Mouse (Mus musculus): ENCODE measurements around the gene Sem1. TPM values are rescaled to one million over a fixed set of nuclear protein-coding genes. Genes with fewer than 3 reads are reported as not detected.
A peak's percentile ranks its signal among the peaks of the same experiment; 100 is the strongest.

Gene Sem1
- 254 and 276 TPM in 2 replicates for polyA plus RNA-seq (2014; fragmentation: Nextera tagmentation; extraction: Ambion mirVana)

- H3K9me3 ChIP-seq (ENCODE audit: control insufficient read depth, low read length): no peaks in the 10 kb centered on the region
- peak; percentile 96 for DNase-seq (ENCODE audit: low spot score)
- WGBS: 1% methylated on average over 35 of the region's 59 CpGs
- peak within 1 kb of the TSS; percentile 90 for H3K4me3 ChIP-seq (ENCODE audit: low read depth, low read length)
- peak within 1 kb of the TSS; percentile 99 for H3K9ac ChIP-seq (ENCODE audit: low read depth, low read length)
- H3K4me2 ChIP-seq (ENCODE audit: low read depth, low read length): peak within 1 kb of the TSS; percentile 85
- H3K36me3 ChIP-seq (ENCODE audit: control insufficient read depth, insufficient read depth, low read length): peaks cover 10% of the 10 kb centered on the region; the same call in 1 of the 2 replicates
- ATAC-seq (ENCODE audit: low read depth): peak; percentile 99
- peaks cover 11% of the 10 kb centered on the region; the same call in 1 of the 2 replicates for H3K4me1 ChIP-seq (ENCODE audit: control insufficient read depth, insufficient read depth, low read length)
- H3K27ac ChIP-seq (replicated peaks; ENCODE audit: low read depth, low read length): peak within 1 kb of the TSS; percentile 94
- no peaks in the 10 kb centered on the region for H3K27me3 ChIP-seq (replicated peaks; ENCODE audit: control insufficient read depth, insufficient read depth, low read length)
These were observed at the start of gene Sem1 for GRCm38 (mm10) chr6:6578304-6579149. TSS of gene Sem1 (minus strand) at chr6:6578663.

GRCm38 (mm10) chr6:6622846-6623749 is 44.6 kb upstream of the Sem1 start:
- Histone ChIP-seq H3K9ac (ENCODE audit: low read depth, low read length) (no peak overlapping the region), H3K4me2 (ENCODE audit: low read depth, low read length) (peak overlapping the region; percentile 33), H3K4me3 (ENCODE audit: low read depth, low read length) (no peak overlapping the region), H3K36me3 (ENCODE audit: control insufficient read depth, insufficient read depth, low read length) (no peaks in the 10 kb centered on the region), H3K27ac (replicated peaks; ENCODE audit: low read depth, low read length) (0 out of 2 replicates have a peak overlapping the region, but pooled peaks have one; percentile 44), H3K9me3 (ENCODE audit: control insufficient read depth, low read length) (no peaks in the 10 kb centered on the region), H3K27me3 (replicated peaks; ENCODE audit: control insufficient read depth, insufficient read depth, low read length) (no peaks in the 10 kb centered on the region), H3K4me1 (ENCODE audit: control insufficient read depth, insufficient read depth, low read length) (peaks cover 13% of the 10 kb centered on the region)
- peak; percentile 87 for DNase-seq (ENCODE audit: low spot score)
- 48% methylated on average over 16 of the region's 16 CpGs for WGBS
- no peak for ATAC-seq (ENCODE audit: low read depth)

GRCm38 (mm10) chr6:6603561-6604544 is 25.4 kb upstream of the Sem1 start:
- Histone ChIP-seq H3K9ac (ENCODE audit: low read depth, low read length) (no peak overlapping the region), H3K9me3 (ENCODE audit: control insufficient read depth, low read length) (no peaks in the 10 kb centered on the region), H3K36me3 (ENCODE audit: control insufficient read depth, insufficient read depth, low read length) (no peaks in the 10 kb centered on the region), H3K4me1 (ENCODE audit: control insufficient read depth, insufficient read depth, low read length) (no peaks in the 10 kb centered on the region), H3K4me2 (ENCODE audit: low read depth, low read length) (no peak overlapping the region), H3K4me3 (ENCODE audit: low read depth, low read length) (no peak overlapping the region), H3K27ac (replicated peaks; ENCODE audit: low read depth, low read length) (no peak overlapping the region), H3K27me3 (replicated peaks; ENCODE audit: control insufficient read depth, insufficient read depth, low read length) (no peaks in the 10 kb centered on the region)
- ATAC-seq (ENCODE audit: low read depth) (0 out of 2 replicates have a peak, but pooled peaks have one; percentile 26), DNase-seq (ENCODE audit: low spot score) (no peak)
- WGBS: 54% methylated on average over 8 of the region's 8 CpGs

- Histone ChIP-seq H3K27ac (replicated peaks; ENCODE audit: low read depth, low read length) (no peak overlapping the region), H3K9ac (ENCODE audit: low read depth, low read length) (no peak overlapping the region), H3K36me3 (ENCODE audit: control insufficient read depth, insufficient read depth, low read length) (no peaks in the 10 kb centered on the region), H3K9me3 (ENCODE audit: control insufficient read depth, low read length) (no peaks in the 10 kb centered on the region), H3K4me3 (ENCODE audit: low read depth, low read length) (no peak overlapping the region), H3K4me2 (ENCODE audit: low read depth, low read length) (no peak overlapping the region), H3K27me3 (replicated peaks; ENCODE audit: control insufficient read depth, insufficient read depth, low read length) (no peaks in the 10 kb centered on the region), H3K4me1 (ENCODE audit: control insufficient read depth, insufficient read depth, low read length) (no peaks in the 10 kb centered on the region; the same call in 1 of the 2 replicates)
- DNase-seq (ENCODE audit: low spot score) (peak; percentile 91), ATAC-seq (ENCODE audit: low read depth) (peak; percentile 88)
- 53% methylated on average over 2 of the region's 2 CpGs for WGBS
These were observed 7.8 kb upstream of the Sem1 start for GRCm38 (mm10) chr6:6586313-6586712.

GRCm38 (mm10) chr6:6581849-6582248 is 3.4 kb upstream of the Sem1 start:
- Histone ChIP-seq H3K27me3 (replicated peaks; ENCODE audit: control insufficient read depth, insufficient read depth, low read length) (no peaks in the 10 kb centered on the region), H3K4me3 (ENCODE audit: low read depth, low read length) (no peak overlapping the region), H3K36me3 (ENCODE audit: control insufficient read depth, insufficient read depth, low read length) (no peaks in the 10 kb centered on the region), H3K27ac (replicated peaks; ENCODE audit: low read depth, low read length) (no peak overlapping the region), H3K9me3 (ENCODE audit: control insufficient read depth, low read length) (no peaks in the 10 kb centered on the region), H3K9ac (ENCODE audit: low read depth, low read length) (no peak overlapping the region), H3K4me1 (ENCODE audit: control insufficient read depth, insufficient read depth, low read length) (peaks cover 2% of the 10 kb centered on the region; the same call in 1 of the 2 replicates), H3K4me2 (ENCODE audit: low read depth, low read length) (no peak overlapping the region)
- ATAC-seq (ENCODE audit: low read depth) (no peak), DNase-seq (ENCODE audit: low spot score) (no peak)
- WGBS: 77% methylated on average over 2 of the region's 2 CpGs

- Histone ChIP-seq H3K9ac (ENCODE audit: low read depth, low read length) (peak overlapping the region; percentile 99), H3K27ac (replicated peaks; ENCODE audit: low read depth, low read length) (peak overlapping the region; percentile 94), H3K27me3 (replicated peaks; ENCODE audit: control insufficient read depth, insufficient read depth, low read length) (no peaks in the 10 kb centered on the region), H3K4me2 (ENCODE audit: low read depth, low read length) (peak overlapping the region; percentile 85), H3K4me3 (ENCODE audit: low read depth, low read length) (peak overlapping the region; percentile 90), H3K9me3 (ENCODE audit: control insufficient read depth, low read length) (no peaks in the 10 kb centered on the region), H3K36me3 (ENCODE audit: control insufficient read depth, insufficient read depth, low read length) (peaks cover 10% of the 10 kb centered on the region; the same call in 1 of the 2 replicates), H3K4me1 (ENCODE audit: control insufficient read depth, insufficient read depth, low read length) (peaks cover 11% of the 10 kb centered on the region; the same call in 1 of the 2 replicates)
- DNase-seq (ENCODE audit: low spot score) (no peak), ATAC-seq (ENCODE audit: low read depth) (peak; percentile 61)
- whole genome bisulfite sequencing: 2% methylated on average over 17 of the region's 17 CpGs
These were observed 650 bp downstream of the Sem1 start for GRCm38 (mm10) chr6:6577741-6578284.

- Histone ChIP-seq H3K27ac (replicated peaks; ENCODE audit: low read depth, low read length) (peak overlapping the region; percentile 94; the same call in 1 of the 2 replicates), H3K9me3 (ENCODE audit: control insufficient read depth, low read length) (no peaks in the 10 kb centered on the region), H3K9ac (ENCODE audit: low read depth, low read length) (peak overlapping the region; percentile 99), H3K4me3 (ENCODE audit: low read depth, low read length) (peak overlapping the region; percentile 90), H3K4me1 (ENCODE audit: control insufficient read depth, insufficient read depth, low read length) (peaks cover 11% of the 10 kb centered on the region; the same call in 1 of the 2 replicates), H3K36me3 (ENCODE audit: control insufficient read depth, insufficient read depth, low read length) (peaks cover 10% of the 10 kb centered on the region; the same call in 1 of the 2 replicates), H3K4me2 (ENCODE audit: low read depth, low read length) (peak overlapping the region; percentile 85), H3K27me3 (replicated peaks; ENCODE audit: control insufficient read depth, insufficient read depth, low read length) (no peaks in the 10 kb centered on the region)
- DNase-seq (ENCODE audit: low spot score) (no peak), ATAC-seq (ENCODE audit: low read depth) (no peak)
- WGBS: 60% methylated on average over 3 of the region's 3 CpGs
These were observed 1.2 kb downstream of the Sem1 start for GRCm38 (mm10) chr6:6577291-6577690.

Measured in embryonic facial prominence, embryonic 14.5 days (tissue).